Mouse (Mus musculus) megakaryocyte, embryonic 14.5 days (primary cell): Measurements from ENCODE around the gene Dip2b.

Experiments
- FLI1 ChIP-seq: IDR thresholded peaks from 2 replicates; pipeline ENCODE4 v1.6.1; 2012; ENCODE audit warnings: low read length, inconsistent platforms, mixed read lengths
- GATA1 ChIP-seq: IDR thresholded peaks from 3 replicates; pipeline ENCODE4 v1.6.1; 2012; ENCODE audit warnings: mixed read lengths, low read length, inconsistent platforms, borderline replicate concordance

- TF ChIP-seq GATA1 (no peak), FLI1 (no peak)
These were observed 193.4 kb downstream of the Dip2b start for GRCm38 (mm10) chr15:100231616-100232525.
